Mouse (Mus musculus): Measurements from ENCODE around the gene Nans.

GRCm38 (mm10) chr4:46463130-46463830 lies 25.8 kb upstream of the Nans start:
- TF ChIP-seq CTCF (IDR thresholded peaks at IDR 0.05; ENCODE audit: borderline replicate concordance, control insufficient read depth, extremely low read depth, insufficient read depth, low read length, poor library complexity) = peak; percentile 72; the same call in 1 of the 2 replicates
- no peak for TF ChIP-seq POLR2A (IDR thresholded peaks at IDR 0.05; ENCODE audit: control insufficient read depth, extremely low read depth, insufficient read depth, low read length, poor library complexity)
